Mouse (Mus musculus) limb, embryonic 15.5 days (tissue): ENCODE measurements around the gene Tbc1d2. TPM values are rescaled to one million over a fixed set of nuclear protein-coding genes. Genes with fewer than 3 reads are reported as not detected.
"Not testable (repeated sequence)": the region's sequence is repeated elsewhere in the genome, so short reads cannot be mapped to it uniquely, and the experiment has no call there.

Experiments
- ATAC-seq: fragments of 200-750 bp; cut with Nextera tagmentation; 2 replicates; pipeline ENCODE4 v1.8.0; 2017; ENCODE audit warnings: low read depth, moderate TSS enrichment; ENCODE audit not compliant: insufficient number of reproducible peaks, low FRiP score, low TSS enrichment
- H3K27ac ChIP-seq: fragments of 300-500 bp; sonication (generic); 2 replicates; pipeline ENCODE4 v1.5.1; 2015; ENCODE audit warnings: moderate library complexity, mild to moderate bottlenecking, inconsistent platforms
- H3K27me3 ChIP-seq: fragments of 300-500 bp; sonication (generic); 2 replicates; pipeline ENCODE4 v1.6.1; 2015; ENCODE audit warnings: inconsistent platforms
- H3K36me3 ChIP-seq: fragments of 300-500 bp; sonication (generic); 2 replicates; pipeline ENCODE4 v1.6.1; 2015; ENCODE audit warnings: inconsistent platforms
- H3K4me1 ChIP-seq: fragments of 300-500 bp; sonication (generic); 2 replicates; pipeline ENCODE4 v1.6.1; 2015; ENCODE audit warnings: inconsistent platforms
- H3K4me2 ChIP-seq: fragments of 300-500 bp; sonication (generic); 2 replicates; pipeline ENCODE4 v1.6.1; 2015; ENCODE audit warnings: mild to moderate bottlenecking, inconsistent platforms
- H3K4me3 ChIP-seq: fragments of 300-500 bp; sonication (generic); 2 replicates; pipeline ENCODE4 v1.5.1; 2015; ENCODE audit warnings: mild to moderate bottlenecking, inconsistent platforms
- H3K9ac ChIP-seq: fragments of 300-500 bp; sonication (generic); 2 replicates; pipeline ENCODE4 v1.6.1; 2015; ENCODE audit warnings: inconsistent platforms
- H3K9me3 ChIP-seq: fragments of 300-500 bp; sonication (generic); 2 replicates; pipeline ENCODE4 v1.6.1; 2016; ENCODE audit warnings: inconsistent platforms
- WGBS: fragments of 180-500 bp; shearing (Covaris S2); methylation state at CpG from one replicate; pipeline ENCODE4 v1.1.7; 2015; 5-methylcytosine and 5-hydroxymethylcytosine counted together
- polyA plus RNA-seq: library from polyadenylated mRNA; unstranded; fragments of >200 nt; fragmentation: Nextera tagmentation; extraction: Ambion mirVana; gene quantifications from 2 replicates; pipeline ENCODE4 v1.2.1, GENCODE M21; 2015

Gene Tbc1d2
- polyA plus RNA-seq, 1 experiment from 2014 or later, result 2.5 TPM

GRCm38 (mm10) chr4:46599609-46600008 is 50.4 kb downstream of the Tbc1d2 start:
- Histone ChIP-seq H3K4me1 (peaks cover 12% of the 10 kb centered on the region), H3K27me3 (peaks cover 53% of the 10 kb centered on the region)
- not testable (repeated sequence) for H3K9ac ChIP-seq, H3K9me3 ChIP-seq, H3K4me2 ChIP-seq, H3K4me3 ChIP-seq, ATAC-seq, H3K36me3 ChIP-seq, H3K27ac ChIP-seq
- WGBS, result 76% methylated on average over 12 of the region's 12 CpGs

GRCm38 (mm10) chr4:46598981-46599380 is 51.0 kb downstream of the Tbc1d2 start:
- H3K9me3 ChIP-seq, result no peaks in the 10 kb centered on the region
- H3K4me3 ChIP-seq, result no peak overlapping the region
- ATAC-seq, result no peak
- no peaks in the 10 kb centered on the region for H3K36me3 ChIP-seq
- H3K27me3 ChIP-seq, result peaks cover 53% of the 10 kb centered on the region
- no peak overlapping the region for H3K4me2 ChIP-seq
- H3K9ac ChIP-seq, result no peak overlapping the region
- no peak overlapping the region for H3K27ac ChIP-seq
- H3K4me1 ChIP-seq, result peaks cover 12% of the 10 kb centered on the region
- 77% methylated on average over 6 of the region's 6 CpGs for WGBS

- Histone ChIP-seq H3K9me3 (no peaks in the 10 kb centered on the region), H3K36me3 (no peaks in the 10 kb centered on the region), H3K9ac (no peak overlapping the region), H3K4me1 (peaks cover 12% of the 10 kb centered on the region), H3K27ac (no peak overlapping the region), H3K4me2 (no peak overlapping the region), H3K4me3 (no peak overlapping the region), H3K27me3 (peaks cover 48% of the 10 kb centered on the region)
- 70% methylated on average over 10 of the region's 10 CpGs for WGBS
- ATAC-seq, result no peak
These were observed 51.9 kb downstream of the Tbc1d2 start for GRCm38 (mm10) chr4:46598111-46598510.

GRCm38 (mm10) chr4:46597286-46597961 is 52.6 kb downstream of the Tbc1d2 start:
- peaks cover 41% of the 10 kb centered on the region for H3K27me3 ChIP-seq
- WGBS, result 64% methylated on average over 11 of the region's 11 CpGs
- ATAC-seq, result no peak

GRCm38 (mm10) chr4:46596398-46596797 is 53.6 kb downstream of the Tbc1d2 start:
- H3K9me3 ChIP-seq, result no peaks in the 10 kb centered on the region
- H3K27me3 ChIP-seq, result peaks cover 34% of the 10 kb centered on the region
- H3K4me2 ChIP-seq, result no peak overlapping the region
- no peak overlapping the region for H3K9ac ChIP-seq
- H3K36me3 ChIP-seq, result no peaks in the 10 kb centered on the region
- H3K4me3 ChIP-seq, result no peak overlapping the region
- no peak for ATAC-seq
- H3K4me1 ChIP-seq, result peaks cover 5% of the 10 kb centered on the region
- no peak overlapping the region for H3K27ac ChIP-seq
- WGBS, result 65% methylated on average over 6 of the region's 6 CpGs

More at GRCm38 (mm10) chr4:46597286-46597961, 52.6 kb downstream of the Tbc1d2 start:
- peaks cover 12% of the 10 kb centered on the region for H3K4me1 ChIP-seq
- no peak overlapping the region for H3K4me3 ChIP-seq
- no peak overlapping the region for H3K27ac ChIP-seq
- H3K9me3 ChIP-seq, result no peaks in the 10 kb centered on the region
- no peak overlapping the region for H3K4me2 ChIP-seq
- no peaks in the 10 kb centered on the region for H3K36me3 ChIP-seq
- no peak overlapping the region for H3K9ac ChIP-seq

GRCm38 (mm10) chr4:46594131-46594530 is 55.9 kb downstream of the Tbc1d2 start:
- Histone ChIP-seq H3K27me3 (peaks cover 16% of the 10 kb centered on the region), H3K4me3 (no peak overlapping the region), H3K9me3 (no peaks in the 10 kb centered on the region), H3K9ac (no peak overlapping the region), H3K36me3 (no peaks in the 10 kb centered on the region), H3K4me1 (no peaks in the 10 kb centered on the region), H3K27ac (no peak overlapping the region), H3K4me2 (no peak overlapping the region)
- ATAC-seq, result no peak
- WGBS, result 72% methylated on average over 5 of the region's 5 CpGs

GRCm38 (mm10) chr4:46593472-46593871 is 56.5 kb downstream of the Tbc1d2 start:
- no peaks in the 10 kb centered on the region for H3K4me1 ChIP-seq
- no peaks in the 10 kb centered on the region for H3K9me3 ChIP-seq
- no peak overlapping the region for H3K4me2 ChIP-seq
- 24% methylated on average over 6 of the region's 6 CpGs for WGBS
- H3K36me3 ChIP-seq, result no peaks in the 10 kb centered on the region
- no peak overlapping the region for H3K9ac ChIP-seq
- H3K4me3 ChIP-seq, result no peak overlapping the region
- H3K27ac ChIP-seq, result no peak overlapping the region
- H3K27me3 ChIP-seq, result peaks cover 11% of the 10 kb centered on the region
- ATAC-seq, result no peak

GRCm38 (mm10) chr4:46591833-46592520 is 58.0 kb downstream of the Tbc1d2 start:
- WGBS, result 81% methylated on average over 9 of the region's 9 CpGs
- no peak overlapping the region for H3K4me3 ChIP-seq
- H3K36me3 ChIP-seq, result no peaks in the 10 kb centered on the region
- H3K9me3 ChIP-seq, result no peaks in the 10 kb centered on the region
- H3K4me2 ChIP-seq, result no peak overlapping the region
- H3K27me3 ChIP-seq, result no peaks in the 10 kb centered on the region; the same call in 1 of the 2 replicates
- H3K27ac ChIP-seq, result no peak overlapping the region
- H3K4me1 ChIP-seq, result no peaks in the 10 kb centered on the region
- no peak for ATAC-seq
- H3K9ac ChIP-seq, result no peak overlapping the region

- ATAC-seq, result no peak
- Histone ChIP-seq H3K27me3 (no peaks in the 10 kb centered on the region), H3K27ac (no peak overlapping the region), H3K4me2 (no peak overlapping the region), H3K9me3 (no peaks in the 10 kb centered on the region), H3K4me3 (no peak overlapping the region), H3K4me1 (no peaks in the 10 kb centered on the region), H3K9ac (no peak overlapping the region), H3K36me3 (no peaks in the 10 kb centered on the region)
- 71% methylated on average over 4 of the region's 4 CpGs for WGBS
These were observed 59.2 kb downstream of the Tbc1d2 start for GRCm38 (mm10) chr4:46590810-46591209.

GRCm38 (mm10) chr4:46589946-46590684 is 59.9 kb downstream of the Tbc1d2 start:
- Histone ChIP-seq H3K27me3 (no peaks in the 10 kb centered on the region), H3K9ac (no peak overlapping the region), H3K27ac (no peak overlapping the region), H3K9me3 (no peaks in the 10 kb centered on the region), H3K4me3 (no peak overlapping the region), H3K36me3 (no peaks in the 10 kb centered on the region), H3K4me1 (no peaks in the 10 kb centered on the region), H3K4me2 (no peak overlapping the region)
- 73% methylated on average over 5 of the region's 5 CpGs for WGBS
- ATAC-seq, result no peak

GRCm38 (mm10) chr4:46589151-46589550 is 60.9 kb downstream of the Tbc1d2 start:
- H3K4me3 ChIP-seq, result no peak overlapping the region
- no peak overlapping the region for H3K4me2 ChIP-seq
- H3K27me3 ChIP-seq, result no peaks in the 10 kb centered on the region
- H3K9ac ChIP-seq, result no peak overlapping the region
- no peaks in the 10 kb centered on the region for H3K9me3 ChIP-seq
- no peaks in the 10 kb centered on the region for H3K4me1 ChIP-seq
- WGBS, result 69% methylated on average over 8 of the region's 8 CpGs
- no peak for ATAC-seq
- H3K27ac ChIP-seq, result no peak overlapping the region
- H3K36me3 ChIP-seq, result no peaks in the 10 kb centered on the region

- Histone ChIP-seq H3K27me3 (no peaks in the 10 kb centered on the region), H3K4me3 (no peak overlapping the region), H3K9me3 (no peaks in the 10 kb centered on the region), H3K9ac (no peak overlapping the region), H3K4me2 (no peak overlapping the region), H3K36me3 (no peaks in the 10 kb centered on the region), H3K4me1 (no peaks in the 10 kb centered on the region), H3K27ac (no peak overlapping the region)
- no peak for ATAC-seq
- 86% methylated on average over 4 of the region's 4 CpGs for WGBS
These were observed 63.5 kb downstream of the Tbc1d2 start for GRCm38 (mm10) chr4:46586473-46586872.
